Mouse (Mus musculus): ENCODE measurements around the gene Exosc1. TPM values are rescaled to one million over a fixed set of nuclear protein-coding genes. Genes with fewer than 3 reads are reported as not detected.

The Exosc1 gene
- polyA plus RNA-seq (2014; fragmentation: Nextera tagmentation; extraction: Ambion mirVana) = 67.8 and 71.3 TPM in 2 replicates

DNA sequence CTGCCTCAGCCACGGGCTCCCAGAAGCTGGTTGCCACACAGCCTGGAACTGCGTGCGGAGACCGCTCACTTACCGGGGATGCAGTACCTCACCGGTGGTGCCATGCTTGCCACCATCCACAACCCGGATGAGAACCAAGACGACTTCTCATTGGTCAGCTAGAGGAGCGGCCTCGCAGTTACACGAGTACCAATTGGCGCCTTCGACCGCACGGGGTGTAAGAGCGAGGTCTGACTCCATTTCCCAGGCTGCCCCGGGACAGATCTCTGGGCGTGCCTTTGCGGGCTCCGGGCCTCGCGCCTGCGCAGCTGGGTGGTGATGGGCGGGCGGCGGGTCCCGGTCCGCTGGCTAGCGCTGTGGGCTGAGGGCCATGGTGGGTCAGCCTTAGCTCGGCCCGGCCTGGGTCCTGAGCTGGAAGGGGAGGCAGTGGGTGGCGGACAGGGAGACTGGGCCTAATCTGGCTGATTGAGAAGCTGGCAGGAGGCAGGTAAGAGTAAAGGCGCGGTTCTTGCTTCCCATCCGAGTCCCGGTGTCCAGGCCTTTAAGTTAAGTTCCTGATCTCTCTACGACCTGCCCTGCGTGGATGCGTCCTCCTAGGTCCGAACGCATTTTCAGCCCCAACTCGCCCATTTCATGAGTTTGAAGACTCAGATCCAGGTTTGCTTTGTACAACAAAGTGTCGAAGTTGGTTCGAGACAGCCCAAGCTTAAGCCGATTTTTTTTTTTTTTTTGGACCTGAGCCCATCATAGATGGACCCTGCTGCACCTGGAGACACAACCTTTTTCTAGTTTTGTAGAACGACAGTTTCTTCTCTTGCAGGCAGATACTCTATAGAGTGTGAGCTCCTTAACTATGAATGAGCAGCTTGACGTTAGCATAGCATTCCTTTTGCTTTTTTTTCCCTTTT is at the start of gene Exosc1, which contains the start of gene Zdhhc16:
Exosc1 (minus strand) TSS at position 245 of the 908 bp plus-strand sequence.
Zdhhc16 (plus strand) TSS at position 302 of the 908 bp plus-strand sequence.
- DNase-seq (ENCODE audit: low spot score) = peak; percentile 99
- H3K4me3 ChIP-seq (ENCODE audit: low read depth, low read length) = peak within 1 kb of the TSS; percentile 80
- WGBS = under 1% methylated on average over 39 of the region's 47 CpGs
- no peaks in the 10 kb centered on the region for H3K9me3 ChIP-seq (ENCODE audit: control insufficient read depth, low read length)
- peak within 1 kb of the TSS; percentile 85 for H3K9ac ChIP-seq (ENCODE audit: low read depth, low read length)
- H3K27ac ChIP-seq (replicated peaks; ENCODE audit: low read depth, low read length) = peak within 1 kb of the TSS; percentile 39
- H3K27me3 ChIP-seq (replicated peaks; ENCODE audit: control insufficient read depth, insufficient read depth, low read length) = no peaks in the 10 kb centered on the region
- H3K4me2 ChIP-seq (ENCODE audit: low read depth, low read length) = peak within 1 kb of the TSS; percentile 83
- peak; percentile 100 for ATAC-seq (ENCODE audit: low read depth)
- peaks cover 15% of the 10 kb centered on the region for H3K4me1 ChIP-seq (ENCODE audit: control insufficient read depth, insufficient read depth, low read length)
- H3K36me3 ChIP-seq (ENCODE audit: control insufficient read depth, insufficient read depth, low read length) = peaks cover 36% of the 10 kb centered on the region

DNA sequence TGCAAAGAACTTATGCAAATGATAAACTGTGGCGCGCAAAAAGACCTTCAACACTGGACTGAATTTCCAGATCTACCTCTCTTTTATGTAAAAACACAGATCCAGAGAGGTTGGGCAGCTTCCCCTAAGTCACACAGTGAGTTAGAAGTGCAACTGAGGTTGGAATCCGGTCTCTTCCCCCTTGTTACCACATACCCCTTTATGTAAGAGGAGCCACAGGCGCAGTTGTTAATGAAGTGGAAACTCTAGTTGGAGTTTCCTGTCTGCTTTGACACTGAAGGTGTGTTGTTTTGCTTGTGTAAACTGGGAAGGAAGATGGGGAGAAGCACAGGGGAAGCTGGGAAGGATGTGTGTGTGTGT is 49.5 kb upstream of the Exosc1 start:
- H3K27ac ChIP-seq (replicated peaks; ENCODE audit: low read depth, low read length) = peak overlapping the region; percentile 90
- H3K9ac ChIP-seq (ENCODE audit: low read depth, low read length) = peak overlapping the region; percentile 81
- H3K4me3 ChIP-seq (ENCODE audit: low read depth, low read length) = peak overlapping the region; percentile 93
- H3K4me1 ChIP-seq (ENCODE audit: control insufficient read depth, insufficient read depth, low read length) = peaks cover 6% of the 10 kb centered on the region
- 3% methylated on average over 4 of the region's 4 CpGs for WGBS
- peak; percentile 54 for DNase-seq (ENCODE audit: low spot score)
- no peak for ATAC-seq (ENCODE audit: low read depth)
- no peaks in the 10 kb centered on the region for H3K9me3 ChIP-seq (ENCODE audit: control insufficient read depth, low read length)
- H3K27me3 ChIP-seq (replicated peaks; ENCODE audit: control insufficient read depth, insufficient read depth, low read length) = no peaks in the 10 kb centered on the region
- peak overlapping the region; percentile 70 for H3K4me2 ChIP-seq (ENCODE audit: low read depth, low read length)
- H3K36me3 ChIP-seq (ENCODE audit: control insufficient read depth, insufficient read depth, low read length) = no peaks in the 10 kb centered on the region

DNA sequence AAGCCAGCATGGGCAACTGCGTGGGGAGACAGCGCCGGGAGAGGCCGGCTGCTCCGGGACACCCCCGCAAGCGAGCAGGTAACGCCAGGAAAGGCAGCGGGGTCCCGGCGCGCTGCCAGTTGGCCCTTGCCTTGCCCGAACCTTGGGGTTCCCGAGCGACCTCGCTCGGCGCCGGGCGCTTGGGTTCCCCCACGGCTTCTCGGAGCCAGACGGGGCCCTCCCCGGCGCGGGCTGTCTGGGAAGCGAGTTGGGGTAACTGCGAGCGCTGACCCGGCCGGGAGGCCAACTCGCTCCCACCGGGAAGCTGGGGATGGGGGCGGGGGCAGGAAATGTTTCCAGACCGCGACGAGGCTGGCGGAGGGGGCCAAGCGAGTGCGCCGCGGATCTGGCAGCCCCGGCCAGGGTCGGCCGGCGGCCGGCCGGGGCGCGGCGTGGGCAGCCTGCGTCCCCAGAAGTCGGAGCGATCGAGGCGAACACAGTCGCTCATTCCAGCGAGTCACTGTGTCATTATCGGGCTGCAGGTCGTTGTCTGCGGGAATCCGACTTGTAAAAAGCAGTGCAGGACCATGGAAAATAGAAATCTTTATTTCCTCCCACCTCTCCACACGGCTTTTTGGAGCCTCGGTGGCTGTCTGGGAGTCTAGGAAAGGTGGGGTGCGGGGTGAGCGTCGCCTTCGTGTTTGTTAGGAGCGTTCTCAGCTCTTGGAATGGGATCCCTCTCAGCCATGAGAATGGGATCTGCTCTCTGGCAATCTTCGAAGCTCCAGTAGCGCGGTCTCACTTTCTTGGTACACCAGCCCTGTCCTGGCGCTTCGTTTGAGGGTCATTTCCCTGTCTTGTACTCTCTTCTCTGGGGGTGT is 48.9 kb upstream of the Exosc1 start:
- Histone ChIP-seq H3K4me2 (ENCODE audit: low read depth, low read length) (peak overlapping the region; percentile 70), H3K9me3 (ENCODE audit: control insufficient read depth, low read length) (no peaks in the 10 kb centered on the region), H3K4me3 (ENCODE audit: low read depth, low read length) (peak overlapping the region; percentile 93), H3K9ac (ENCODE audit: low read depth, low read length) (peak overlapping the region; percentile 81), H3K4me1 (ENCODE audit: control insufficient read depth, insufficient read depth, low read length) (peaks cover 12% of the 10 kb centered on the region), H3K27me3 (replicated peaks; ENCODE audit: control insufficient read depth, insufficient read depth, low read length) (no peaks in the 10 kb centered on the region), H3K27ac (replicated peaks; ENCODE audit: low read depth, low read length) (peak overlapping the region; percentile 90), H3K36me3 (ENCODE audit: control insufficient read depth, insufficient read depth, low read length) (no peaks in the 10 kb centered on the region)
- DNase-seq (ENCODE audit: low spot score) (no peak), ATAC-seq (ENCODE audit: low read depth) (no peak)
- under 1% methylated on average over 43 of the region's 74 CpGs for WGBS

DNA sequence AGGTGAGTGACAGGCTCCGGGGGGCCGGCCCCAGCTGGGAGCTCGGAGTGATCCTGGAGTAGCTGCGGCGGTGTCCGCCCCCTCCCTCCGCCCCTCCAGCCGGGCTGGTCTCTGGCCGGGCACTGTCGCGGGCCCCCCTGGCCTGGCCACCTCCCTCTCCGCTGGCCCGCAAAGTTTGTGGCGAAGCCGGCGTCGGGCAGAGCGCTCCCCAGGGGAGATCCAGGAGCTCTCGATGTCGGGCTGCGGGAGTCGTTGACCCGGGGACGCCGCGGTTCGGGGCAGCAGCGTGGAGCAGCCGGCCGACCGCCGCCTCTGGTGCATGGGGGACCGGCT is 48.3 kb upstream of the Exosc1 start, which contains the start of gene Ubtd1:
Ubtd1 (plus strand) TSS at position 169 of the 333 bp plus-strand sequence.
- Histone ChIP-seq H3K36me3 (ENCODE audit: control insufficient read depth, insufficient read depth, low read length) (no peaks in the 10 kb centered on the region), H3K27me3 (replicated peaks; ENCODE audit: control insufficient read depth, insufficient read depth, low read length) (no peaks in the 10 kb centered on the region), H3K9me3 (ENCODE audit: control insufficient read depth, low read length) (no peaks in the 10 kb centered on the region), H3K4me2 (ENCODE audit: low read depth, low read length) (peak within 1 kb of the TSS; percentile 70), H3K27ac (replicated peaks; ENCODE audit: low read depth, low read length) (peak within 1 kb of the TSS; percentile 90), H3K4me1 (ENCODE audit: control insufficient read depth, insufficient read depth, low read length) (peaks cover 14% of the 10 kb centered on the region), H3K4me3 (ENCODE audit: low read depth, low read length) (peak within 1 kb of the TSS; percentile 93), H3K9ac (ENCODE audit: low read depth, low read length) (peak within 1 kb of the TSS; percentile 81)
- 0% methylated on average over 4 of the region's 33 CpGs for WGBS
- ATAC-seq (ENCODE audit: low read depth) (no peak; the same call in 1 of the 2 replicates), DNase-seq (ENCODE audit: low spot score) (no peak)

DNA sequence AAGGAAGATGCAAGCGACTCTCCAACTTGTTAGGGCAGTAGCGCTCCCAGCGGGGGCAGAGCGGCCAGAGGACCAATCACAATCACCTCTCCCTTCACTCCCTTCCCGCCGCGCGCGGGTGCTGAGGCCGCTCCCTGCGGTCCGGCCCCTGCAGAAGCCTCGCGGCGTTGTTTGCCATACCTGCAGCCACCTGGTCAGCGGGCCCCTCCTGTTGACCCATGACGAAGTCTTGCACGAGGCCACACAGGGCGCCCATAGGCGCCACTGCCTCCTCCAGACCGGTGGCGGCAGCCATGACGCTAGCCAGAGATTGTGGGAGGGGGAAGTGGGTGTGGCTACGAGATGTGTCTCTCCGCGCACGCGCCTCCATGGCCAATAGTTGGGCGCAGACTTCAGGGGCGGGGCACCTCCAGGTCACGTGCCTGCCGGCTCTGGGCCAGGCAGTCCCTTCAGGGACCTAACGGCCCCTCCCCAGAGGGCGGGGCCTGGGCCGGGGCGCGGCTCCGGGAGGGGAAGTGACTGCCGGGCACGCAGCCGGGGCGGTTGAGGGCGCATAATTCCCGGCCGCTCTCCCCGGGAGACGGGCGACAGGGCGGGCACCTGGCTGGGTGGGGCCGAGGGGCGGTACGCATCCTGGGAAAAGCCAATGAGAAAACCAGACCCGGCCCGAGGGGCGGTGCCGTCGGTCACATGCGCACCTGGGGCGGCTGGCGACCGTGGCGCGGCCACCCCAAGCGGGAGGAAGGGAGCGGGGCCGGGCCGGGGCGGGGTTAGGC is 47.8 kb upstream of the Exosc1 start, which contains the start of gene Mms19:
Mms19 (minus strand) TSS at position 339 of the 776 bp plus-strand sequence.
- H3K9ac ChIP-seq (ENCODE audit: low read depth, low read length) = peak within 1 kb of the TSS; percentile 81
- peak within 1 kb of the TSS; percentile 93 for H3K4me3 ChIP-seq (ENCODE audit: low read depth, low read length)
- DNase-seq (ENCODE audit: low spot score) = peak; percentile 99
- peak; percentile 95 for ATAC-seq (ENCODE audit: low read depth)
- no peaks in the 10 kb centered on the region for H3K9me3 ChIP-seq (ENCODE audit: control insufficient read depth, low read length)
- peak within 1 kb of the TSS; percentile 70 for H3K4me2 ChIP-seq (ENCODE audit: low read depth, low read length)
- H3K4me1 ChIP-seq (ENCODE audit: control insufficient read depth, insufficient read depth, low read length) = peaks cover 14% of the 10 kb centered on the region
- H3K36me3 ChIP-seq (ENCODE audit: control insufficient read depth, insufficient read depth, low read length) = no peaks in the 10 kb centered on the region
- H3K27me3 ChIP-seq (replicated peaks; ENCODE audit: control insufficient read depth, insufficient read depth, low read length) = no peaks in the 10 kb centered on the region
- peak within 1 kb of the TSS; percentile 90 for H3K27ac ChIP-seq (replicated peaks; ENCODE audit: low read depth, low read length)
- WGBS = 1% methylated on average over 29 of the region's 68 CpGs

DNA sequence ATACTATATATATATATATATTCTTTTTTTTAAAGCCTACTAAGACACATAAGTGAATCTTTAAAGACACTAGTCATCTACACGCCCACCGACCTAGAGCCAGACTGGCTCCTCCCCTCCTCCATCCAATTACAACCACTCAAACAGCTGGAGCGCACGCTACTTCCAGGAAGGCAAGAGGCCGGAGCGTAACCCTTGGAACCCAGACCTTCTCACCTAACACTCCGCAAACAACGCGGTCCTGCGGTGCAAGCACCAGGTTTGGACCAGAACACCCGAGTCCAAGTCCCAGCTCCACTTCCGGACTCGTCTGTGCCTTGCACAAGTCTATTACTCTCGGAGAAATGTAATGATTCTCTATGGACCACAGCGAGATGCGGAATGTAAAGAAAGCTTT is 47.2 kb upstream of the Exosc1 start:
- Histone ChIP-seq H3K4me1 (ENCODE audit: control insufficient read depth, insufficient read depth, low read length) (peaks cover 14% of the 10 kb centered on the region), H3K27me3 (replicated peaks; ENCODE audit: control insufficient read depth, insufficient read depth, low read length) (no peaks in the 10 kb centered on the region), H3K4me2 (ENCODE audit: low read depth, low read length) (peak overlapping the region; percentile 70), H3K9ac (ENCODE audit: low read depth, low read length) (peak overlapping the region; percentile 81), H3K4me3 (ENCODE audit: low read depth, low read length) (peak overlapping the region; percentile 93), H3K9me3 (ENCODE audit: control insufficient read depth, low read length) (no peaks in the 10 kb centered on the region), H3K27ac (replicated peaks; ENCODE audit: low read depth, low read length) (peak overlapping the region; percentile 90), H3K36me3 (ENCODE audit: control insufficient read depth, insufficient read depth, low read length) (no peaks in the 10 kb centered on the region)
- WGBS = under 1% methylated on average over 16 of the region's 16 CpGs
- ATAC-seq (ENCODE audit: low read depth) = 0 out of 2 replicates have a peak, but pooled peaks have one; percentile 12
- DNase-seq (ENCODE audit: low spot score) = peak; percentile 74

DNA sequence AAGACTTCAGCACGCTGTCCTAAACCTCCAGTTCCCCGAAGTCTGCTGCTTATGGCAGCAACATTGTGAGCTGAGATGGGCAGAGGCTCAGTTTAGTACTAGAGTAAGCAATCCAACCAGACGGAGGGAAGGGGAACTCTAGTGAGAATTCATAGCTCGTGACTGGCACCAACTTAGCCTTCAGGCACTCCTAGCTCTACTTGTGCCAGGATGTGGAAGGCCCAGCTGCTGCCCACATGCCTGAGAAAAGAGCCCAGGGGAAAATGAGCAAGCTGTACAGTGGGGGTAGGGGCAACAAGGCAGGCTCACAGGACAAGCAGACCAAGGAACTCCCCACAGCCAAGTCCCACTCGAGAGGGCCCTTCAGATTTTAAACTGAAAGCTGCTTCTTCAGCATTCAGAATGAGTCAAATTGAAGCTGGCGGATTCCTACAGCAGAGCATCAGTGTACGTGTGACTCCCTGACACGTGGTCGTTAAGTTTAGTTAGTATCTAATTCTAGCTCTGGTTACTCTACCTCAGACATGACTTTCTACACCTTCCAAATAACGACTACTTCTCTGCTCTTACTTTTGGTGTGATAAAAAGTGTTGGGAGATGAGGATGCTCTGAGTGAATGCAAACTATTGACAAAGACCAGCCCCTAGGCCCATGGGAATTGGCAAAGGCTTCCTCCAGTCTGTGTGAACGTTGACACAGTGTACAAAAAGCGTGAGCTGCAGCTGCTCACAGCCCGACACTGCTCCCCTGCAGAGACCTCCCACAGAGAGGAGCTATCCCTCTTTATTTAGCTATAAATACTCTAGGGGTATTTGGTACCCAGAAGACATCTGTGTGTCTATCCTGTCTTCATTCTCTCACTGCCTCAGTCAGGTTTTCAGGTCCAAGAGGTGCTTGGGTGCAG is 40.9 kb upstream of the Exosc1 start:
- peaks cover 9% of the 10 kb centered on the region; the same call in 1 of the 2 replicates for H3K4me1 ChIP-seq (ENCODE audit: control insufficient read depth, insufficient read depth, low read length)
- H3K36me3 ChIP-seq (ENCODE audit: control insufficient read depth, insufficient read depth, low read length) = peaks cover 4% of the 10 kb centered on the region
- H3K27ac ChIP-seq (replicated peaks; ENCODE audit: low read depth, low read length) = peak overlapping the region; percentile 35
- ATAC-seq (ENCODE audit: low read depth) = peak; percentile 66; the same call in 1 of the 2 replicates
- DNase-seq (ENCODE audit: low spot score) = peak; percentile 45
- no peak overlapping the region; the same call in 1 of the 2 replicates for H3K4me2 ChIP-seq (ENCODE audit: low read depth, low read length)
- no peak overlapping the region for H3K9ac ChIP-seq (ENCODE audit: low read depth, low read length)
- no peaks in the 10 kb centered on the region for H3K27me3 ChIP-seq (replicated peaks; ENCODE audit: control insufficient read depth, insufficient read depth, low read length)
- 54% methylated on average over 13 of the region's 13 CpGs for WGBS
- H3K9me3 ChIP-seq (ENCODE audit: control insufficient read depth, low read length) = no peaks in the 10 kb centered on the region
- H3K4me3 ChIP-seq (ENCODE audit: low read depth, low read length) = no peak overlapping the region

Data from embryonic facial prominence, embryonic 14.5 days (tissue).